Mouse (Mus musculus): Measurements from ENCODE around the gene Klrd1.
"Not testable (repeated sequence)": the region's sequence is repeated elsewhere in the genome, so short reads cannot be mapped to it uniquely, and the experiment has no call there.

Klrd1 gene

DNA sequence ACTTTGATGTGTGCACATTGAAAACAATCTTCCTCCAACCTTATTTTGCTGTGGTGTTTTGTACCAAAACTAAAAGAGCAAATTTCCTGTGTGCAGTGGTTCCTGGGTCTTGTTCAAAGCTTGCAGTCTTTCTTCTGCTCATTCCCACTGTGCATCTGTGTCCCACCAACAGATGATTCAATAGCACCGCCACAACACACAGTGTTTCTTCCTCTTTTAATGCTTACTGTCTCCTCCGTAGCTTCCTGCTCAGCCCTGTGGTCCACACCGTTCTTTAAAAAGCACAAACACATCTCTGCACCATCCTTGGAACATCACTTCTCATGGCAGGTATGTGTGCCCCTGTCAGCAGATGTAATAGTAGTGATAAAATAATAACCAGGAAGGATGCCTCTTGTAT lies at the start of gene Klrd1:
Gene Klrd1 (plus strand): TSS at position 275 of the 400 bp plus-strand sequence.
- no peak for DNase-seq (ENCODE audit: low spot score in 2 of 2)

DNA sequence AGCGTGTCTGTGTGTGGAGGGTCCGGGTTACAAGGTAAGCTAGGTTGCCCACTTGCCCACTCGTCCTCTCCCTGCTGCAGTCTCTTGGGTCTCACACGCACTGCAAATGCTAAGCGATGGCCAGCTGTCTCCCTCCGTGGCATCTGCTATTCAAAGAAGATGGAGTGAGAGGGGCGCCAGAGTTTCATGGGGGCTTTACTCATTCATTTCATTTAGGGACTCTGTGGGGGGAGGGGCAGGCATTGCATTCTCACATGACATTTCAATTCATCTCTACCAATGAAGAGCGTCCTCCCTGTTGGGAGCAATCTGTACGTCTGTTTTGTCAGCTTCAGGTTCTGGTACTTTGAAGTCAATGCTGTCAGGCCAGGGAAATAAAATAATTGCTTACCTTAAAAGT lies 49.7 kb upstream of the Klrd1 start:
- DNase-seq (ENCODE audit: low spot score in 2 of 2) = no peak

DNA sequence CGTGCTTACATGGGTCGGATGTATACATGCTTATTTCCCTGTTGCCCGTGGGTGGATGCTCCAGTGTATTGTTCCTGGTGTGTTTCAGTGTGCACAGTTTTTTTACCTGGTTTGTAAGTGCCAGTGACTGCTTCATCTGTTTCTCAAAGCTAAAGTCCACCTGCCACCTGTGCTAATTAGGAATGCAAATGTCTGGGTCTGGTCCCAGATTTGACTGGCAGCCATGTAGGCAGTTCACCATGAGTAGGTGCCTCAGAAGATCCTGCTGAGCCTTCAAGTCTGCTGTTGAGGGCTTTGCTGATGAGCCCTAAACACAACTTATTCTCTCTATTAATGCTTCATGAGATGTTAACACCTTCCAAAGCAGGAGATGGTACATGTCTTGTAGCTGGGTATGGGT lies 49.0 kb upstream of the Klrd1 start:
- DNase-seq (ENCODE audit: low spot score in 2 of 2) = no peak

DNA sequence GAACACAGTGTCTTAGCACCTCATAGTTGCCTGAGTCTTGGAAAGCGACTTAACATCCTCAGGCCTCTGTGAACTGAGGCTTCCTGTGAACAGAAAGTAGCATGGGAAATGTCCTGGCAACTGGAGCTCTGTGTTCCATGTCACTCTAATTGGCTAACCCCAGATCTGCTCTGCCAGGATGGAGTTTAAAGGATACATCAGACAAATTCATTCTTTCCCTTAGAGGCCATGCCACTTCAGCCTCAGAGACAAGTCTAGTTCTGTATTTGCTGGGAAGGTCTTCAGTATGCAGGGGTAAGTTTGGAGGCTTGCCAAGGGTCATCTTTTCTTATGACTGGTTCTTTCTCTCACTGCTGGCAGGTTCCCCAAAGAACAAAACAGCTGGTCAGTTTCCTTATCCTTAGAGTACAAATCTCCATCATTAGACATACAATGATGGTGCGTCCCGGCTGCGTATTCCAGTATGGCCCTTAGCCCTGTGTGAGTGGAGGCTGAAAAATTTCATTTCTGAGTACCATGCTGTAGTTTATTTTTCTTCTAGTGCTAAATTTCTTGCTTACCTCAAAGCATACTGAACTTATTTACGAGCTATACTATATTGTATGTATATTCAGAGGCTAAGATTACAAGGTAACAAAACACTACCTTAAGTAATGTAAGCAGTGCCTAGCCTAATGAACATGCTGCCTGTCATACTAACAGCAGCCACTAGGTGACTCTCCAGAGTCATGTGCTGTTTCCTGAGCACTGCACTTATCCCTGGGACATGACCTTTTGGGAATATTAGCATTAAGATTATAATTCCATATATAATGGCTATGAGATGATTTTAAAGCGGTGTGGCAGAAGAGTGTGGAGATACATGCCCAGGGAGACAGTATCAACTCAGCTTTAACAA lies 47.6 kb upstream of the Klrd1 start:
- peak; percentile 36 to 72 for DNase-seq (ENCODE audit: low spot score in 2 of 2)

DNA sequence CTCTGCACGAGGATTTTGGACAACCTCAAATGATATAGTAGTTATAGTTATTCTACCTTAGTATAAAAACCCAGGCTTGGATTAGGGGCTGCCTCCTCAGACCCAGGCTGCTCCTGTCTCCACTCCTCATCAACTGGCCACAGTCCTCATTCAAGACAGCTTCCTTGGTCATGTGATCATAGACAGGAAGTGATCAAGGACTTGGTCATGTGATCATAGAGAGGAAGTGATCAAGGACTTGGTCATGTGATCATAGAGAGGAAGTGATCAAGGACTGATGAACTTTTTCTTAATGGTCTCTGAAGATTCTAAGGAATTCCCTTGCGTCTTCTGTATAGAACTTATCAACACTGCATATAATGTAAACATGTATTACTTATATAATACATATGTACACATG lies 44.3 kb upstream of the Klrd1 start:
- DNase-seq (ENCODE audit: low spot score in 2 of 2) = no peak

DNA sequence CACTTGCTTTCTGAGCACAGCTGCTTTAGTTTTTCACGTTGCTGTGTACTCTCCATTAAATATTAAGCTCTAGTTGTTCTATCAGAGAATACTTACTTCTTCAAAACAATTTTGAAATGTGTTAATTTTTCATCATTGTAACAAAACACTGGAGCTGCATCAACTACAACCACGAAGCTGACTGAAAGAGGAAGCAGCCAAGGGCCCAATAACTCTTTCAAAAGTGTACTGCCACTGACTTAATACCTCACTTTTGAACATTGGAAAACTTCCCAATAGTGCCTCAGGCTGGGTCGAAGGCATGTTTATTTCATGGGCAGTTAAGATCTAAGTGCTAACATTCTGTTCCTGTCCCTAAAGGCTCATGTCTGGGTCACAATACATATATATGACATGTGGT lies 43.6 kb upstream of the Klrd1 start:
- no peak for DNase-seq (ENCODE audit: low spot score in 2 of 2)

DNA sequence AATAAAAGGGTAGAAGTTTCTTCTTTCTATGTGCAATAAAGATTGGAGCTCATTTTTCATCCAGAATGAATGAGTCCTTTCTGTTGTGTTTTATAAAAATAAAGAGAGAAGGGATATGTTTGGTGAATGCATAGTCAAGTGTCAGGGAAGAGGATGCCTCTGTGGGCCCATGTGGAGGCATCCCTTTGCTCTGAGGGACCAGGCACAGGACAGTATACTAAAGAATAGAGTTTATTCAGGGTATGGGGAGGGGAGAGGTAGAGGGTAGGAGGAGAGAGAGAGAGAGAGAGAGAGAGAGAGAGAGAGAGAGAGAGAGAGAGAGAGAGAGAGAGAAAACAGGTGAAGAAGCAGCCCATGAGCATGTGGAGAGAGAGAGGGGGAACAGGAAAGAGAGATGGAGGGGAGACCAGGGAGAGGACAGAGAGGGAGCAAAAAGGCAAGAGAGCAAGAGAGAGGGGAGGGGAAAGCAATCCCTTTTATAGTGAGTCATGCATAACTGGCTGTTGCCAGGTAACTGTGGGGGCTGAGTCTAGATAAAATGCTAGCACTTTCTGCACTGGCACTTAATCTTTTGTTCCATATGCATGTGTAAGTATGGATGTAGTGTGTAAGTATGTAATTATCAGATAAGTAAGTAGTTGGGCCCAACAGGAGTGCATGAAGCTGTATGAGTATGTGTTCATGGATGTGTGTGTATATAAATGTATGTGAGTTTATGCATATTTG lies 34.1 kb upstream of the Klrd1 start:
- DNase-seq (ENCODE audit: low spot score in 2 of 2) = no peak

DNA sequence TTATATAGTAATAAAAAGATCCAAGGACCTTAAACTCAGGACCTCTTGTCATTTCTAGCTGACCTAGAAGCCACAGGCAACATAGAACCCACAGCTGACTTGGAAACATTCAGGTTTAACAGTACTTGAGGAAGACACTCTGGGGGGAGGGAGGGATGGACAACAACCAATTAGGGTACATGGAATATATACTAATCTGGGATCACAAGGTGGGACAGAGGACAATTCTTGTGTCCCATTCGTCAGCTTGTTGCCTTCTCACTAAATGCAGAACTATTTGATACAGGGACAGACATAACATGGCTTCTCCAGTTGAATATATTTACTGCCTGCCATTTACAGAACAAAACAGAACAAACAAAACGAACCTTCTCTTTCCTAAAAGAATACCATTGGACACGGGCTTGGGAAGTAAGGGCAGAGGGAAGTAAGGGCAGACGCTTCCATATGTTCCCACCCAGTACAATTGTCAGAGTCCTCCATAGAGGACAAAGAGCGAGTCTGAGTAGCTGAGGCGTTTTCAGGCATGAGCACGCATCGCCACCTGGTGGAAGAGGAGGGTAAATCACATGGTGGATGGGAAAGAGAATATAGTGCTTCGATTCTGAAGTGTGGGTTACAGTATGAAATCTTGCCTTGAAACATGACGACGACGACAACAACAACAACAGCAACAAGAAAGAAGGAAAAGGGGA lies 32.5 kb upstream of the Klrd1 start:
- peak; percentile 42 to 74 for DNase-seq (ENCODE audit: low spot score in 2 of 2)

DNA sequence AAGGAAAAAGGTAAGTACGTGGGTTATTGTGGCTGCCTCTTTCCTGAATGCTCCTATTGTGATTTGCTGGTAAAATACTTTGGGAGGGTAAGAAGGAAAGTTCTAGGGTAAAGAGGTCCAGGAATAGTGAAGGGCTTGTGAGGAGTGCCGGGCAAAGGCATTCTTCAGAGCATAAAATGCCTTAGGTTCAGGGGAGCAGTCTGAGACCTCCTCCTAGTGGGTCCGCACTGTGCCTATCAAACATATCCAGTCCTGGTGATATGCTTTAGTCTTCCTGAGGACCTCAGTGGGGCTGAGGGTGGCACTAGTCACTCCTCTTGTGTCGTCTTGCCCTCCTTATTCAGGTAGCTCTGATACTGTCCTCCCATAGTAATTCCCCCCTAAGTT lies 31.9 kb upstream of the Klrd1 start:
- no peak for DNase-seq (ENCODE audit: low spot score in 2 of 2)

DNA sequence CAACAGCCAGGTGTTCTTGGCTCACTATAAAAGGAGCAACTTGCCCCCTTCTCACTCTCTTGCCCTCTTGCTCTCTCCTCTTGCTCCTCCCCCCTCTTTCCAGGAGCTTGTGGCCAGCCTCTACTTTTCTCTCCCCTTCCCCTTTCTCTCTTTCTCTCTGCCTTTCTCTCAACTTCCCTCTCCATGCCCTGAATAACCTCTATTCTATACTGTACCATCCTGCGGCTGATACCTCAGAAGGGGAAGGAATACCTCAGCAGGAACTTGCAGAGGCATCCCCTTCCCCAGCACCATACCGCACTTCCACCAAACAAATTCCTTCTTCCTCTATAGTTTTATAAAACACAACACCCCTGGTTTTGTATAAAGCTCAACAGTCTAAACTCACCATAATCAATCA lies 26.3 kb upstream of the Klrd1 start:
- no peak for DNase-seq (ENCODE audit: low spot score in 2 of 2)

DNA sequence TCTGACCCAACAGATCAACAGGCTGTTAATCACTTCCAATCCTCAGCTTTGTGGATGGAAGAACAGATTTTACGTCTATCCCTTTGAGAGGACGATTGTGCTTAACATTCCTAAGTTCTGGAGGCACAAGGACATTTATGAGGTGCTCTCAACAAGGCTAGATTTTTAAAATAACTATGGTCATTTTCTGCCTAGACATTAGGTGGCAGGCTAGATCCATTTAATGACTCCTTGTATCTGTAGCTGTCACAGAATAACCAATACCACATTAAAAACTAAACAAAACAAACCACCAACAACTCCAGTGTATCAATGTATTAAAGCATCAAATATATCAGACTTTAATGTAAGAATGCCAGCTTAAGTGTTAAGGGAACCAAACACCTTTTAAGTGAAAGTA lies 16.3 kb upstream of the Klrd1 start:
- no peak for DNase-seq (ENCODE audit: low spot score in 2 of 2)

DNA sequence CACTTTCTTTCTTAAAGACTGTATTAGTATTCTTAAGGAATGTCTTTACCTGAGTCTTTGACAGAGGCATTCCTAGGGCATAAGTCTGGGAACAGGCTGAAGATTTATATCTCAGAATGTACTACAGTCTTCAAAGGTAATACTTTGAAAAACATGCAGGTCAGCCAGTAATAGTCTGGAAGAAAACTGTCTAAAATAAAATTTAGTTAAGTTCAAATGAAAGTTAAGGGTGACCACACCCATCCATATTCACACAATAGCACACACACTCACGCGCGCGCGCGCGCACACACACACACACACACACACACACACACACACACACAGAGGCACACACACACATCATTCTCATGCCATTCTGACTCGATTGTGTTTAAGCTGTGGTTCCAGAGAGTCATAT lies 14.0 kb upstream of the Klrd1 start, which contains the start of gene Klre1:
Gene Klre1 (plus strand): TSS at position 301 of the 400 bp plus-strand sequence.
- DNase-seq (ENCODE audit: low spot score in 2 of 2) = no peak

DNA sequence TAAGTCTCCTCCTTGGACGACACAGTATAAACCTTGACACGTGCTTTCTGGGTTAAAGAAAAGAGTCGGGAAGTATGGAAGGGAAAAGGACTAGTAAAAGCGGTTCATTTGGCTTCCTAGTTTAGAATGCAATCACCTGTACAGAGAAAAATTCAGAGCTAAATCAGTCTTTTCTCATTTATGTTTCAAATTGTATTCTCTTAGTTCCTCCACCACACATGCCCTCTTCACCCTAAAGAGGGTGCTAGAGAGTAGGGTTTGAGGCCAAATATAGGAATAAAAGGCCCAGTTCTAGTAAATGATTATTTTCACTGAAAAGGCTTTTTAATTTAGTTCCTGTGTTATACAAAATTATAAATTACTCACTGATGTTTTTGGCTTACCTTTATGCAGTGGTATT lies 10.3 kb upstream of the Klrd1 start:
- no peak for DNase-seq (ENCODE audit: low spot score in 2 of 2)

DNA sequence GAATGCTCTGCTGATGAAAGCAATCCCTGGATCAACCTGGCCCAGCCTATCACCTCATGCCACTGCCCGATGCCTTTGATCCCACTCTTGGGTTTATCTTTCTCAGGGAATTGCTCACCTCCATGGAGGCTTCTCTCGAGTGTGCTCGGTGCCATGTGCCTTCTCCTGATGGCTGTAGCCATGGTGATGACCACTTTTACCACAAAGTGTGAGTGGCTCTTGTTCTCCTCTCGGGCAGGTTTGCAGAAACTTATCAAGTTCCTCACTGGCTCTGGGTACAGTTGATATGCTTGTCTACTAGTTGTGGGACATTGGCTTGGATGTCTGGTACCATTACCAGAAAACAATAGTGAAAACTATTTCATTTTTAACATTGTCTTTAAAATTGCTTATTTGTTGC lies 9.7 kb upstream of the Klrd1 start:
- DNase-seq (ENCODE audit: low spot score in 2 of 2) = no peak

DNA sequence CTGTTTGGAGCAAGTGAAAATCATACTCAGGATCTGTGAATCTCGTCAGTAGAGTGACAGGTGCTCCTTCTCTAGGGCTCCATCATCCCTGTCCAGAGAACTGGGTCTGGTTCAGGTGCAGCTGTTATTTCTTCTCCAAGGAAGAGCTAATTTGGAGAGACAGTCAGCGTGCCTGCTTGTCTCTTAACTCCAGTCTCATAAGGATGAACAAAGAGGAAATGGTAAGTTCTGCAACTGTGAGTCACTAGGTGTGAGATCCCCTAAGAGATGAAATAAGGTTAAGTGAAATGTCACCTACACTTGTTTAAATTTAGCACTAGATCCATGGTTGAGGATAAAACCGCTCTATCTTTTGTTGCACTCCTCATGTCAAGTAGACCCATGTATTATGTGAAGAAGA lies 8.6 kb upstream of the Klrd1 start:
- no peak for DNase-seq (ENCODE audit: low spot score in 2 of 2)

DNA sequence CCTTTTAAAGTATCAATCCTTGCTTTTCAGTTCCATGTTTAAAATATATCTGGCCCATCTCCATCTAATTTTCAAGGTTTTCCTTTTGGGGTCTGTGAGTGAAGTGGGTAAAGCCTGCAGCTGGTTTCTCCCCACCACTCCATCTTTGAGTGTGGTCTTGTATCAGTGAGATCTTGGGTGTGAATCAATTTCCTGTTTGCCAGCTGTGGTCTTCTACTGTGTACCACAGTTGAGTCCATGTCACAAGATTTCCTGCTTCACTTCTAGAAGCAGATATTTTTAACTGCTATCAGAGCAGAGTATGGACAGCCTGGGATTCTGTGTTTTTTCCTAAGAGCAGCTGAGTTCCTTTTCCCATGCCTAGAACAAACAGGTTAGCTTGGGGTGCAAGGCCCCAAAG lies 16.8 kb downstream of the Klrd1 start:
- DNase-seq (ENCODE audit: low spot score in 2 of 2) = no peak

DNA sequence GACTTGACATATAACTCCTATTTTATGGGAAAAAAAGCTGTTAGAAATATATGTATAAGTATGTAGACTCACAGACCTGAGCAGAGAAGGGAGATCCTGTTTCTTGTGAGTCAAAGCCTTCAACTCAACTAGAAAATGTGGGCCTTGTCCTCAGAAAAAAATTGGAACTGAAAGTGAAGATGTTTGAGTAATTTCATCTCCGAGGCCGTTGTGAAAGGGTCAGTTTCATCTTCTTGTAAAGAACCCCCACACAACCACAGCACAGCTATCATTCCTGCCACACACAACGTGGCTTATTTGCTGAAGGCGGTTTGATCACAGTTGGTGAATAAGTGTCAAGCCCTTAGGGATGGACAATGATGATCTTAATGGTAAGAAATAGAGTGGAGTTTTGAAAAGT lies 32.2 kb downstream of the Klrd1 start, which contains the start of gene Klrk1:
Gene Klrk1 (minus strand): TSS at position 130 of the 400 bp plus-strand sequence.
- DNase-seq (ENCODE audit: low spot score in 2 of 2) = no peak

DNA sequence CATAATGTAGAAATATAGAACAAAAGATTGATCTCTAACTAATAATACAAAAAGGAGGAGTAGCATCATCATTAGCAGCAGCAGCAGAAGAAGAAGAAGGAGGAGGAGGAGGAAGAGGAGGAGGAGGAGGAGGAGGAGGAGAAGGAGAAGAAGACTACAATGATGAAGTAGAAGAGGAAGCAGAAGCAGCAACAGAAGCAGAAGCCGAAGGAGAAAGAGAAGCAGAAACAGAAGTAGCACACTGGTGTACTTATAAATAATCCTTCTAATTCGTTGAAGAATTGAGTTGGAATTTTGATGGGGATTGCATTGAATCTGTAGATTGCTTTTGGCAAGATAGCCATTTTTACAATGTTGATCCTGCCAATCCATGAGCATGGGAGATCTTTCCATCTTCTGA lies 39.5 kb downstream of the Klrd1 start:
- not testable (repeated sequence) for DNase-seq (ENCODE audit: low spot score in 2 of 2)

DNA sequence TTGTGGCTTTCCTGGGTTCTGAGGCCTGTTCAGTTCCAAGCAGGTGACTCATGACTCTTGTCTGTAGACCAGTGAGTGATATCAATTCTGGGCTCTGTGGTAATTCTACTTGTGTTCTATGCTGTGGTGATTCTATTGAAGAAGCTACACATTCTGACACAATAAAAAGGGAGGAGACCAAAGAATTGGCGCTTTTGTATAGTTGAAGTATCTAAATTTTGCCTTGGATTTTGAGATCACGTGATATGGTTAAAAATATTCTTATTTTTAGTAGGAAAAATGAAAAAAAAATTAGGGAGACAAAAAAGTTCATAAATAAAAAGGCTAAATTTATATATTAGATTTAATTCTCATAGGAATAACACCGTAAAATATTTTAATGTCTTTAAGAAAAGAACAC lies 51.7 kb downstream of the Klrd1 start, which contains the start of gene Klrc3:
Gene Klrc3 (minus strand): TSS at position 101 of the 400 bp plus-strand sequence.
- DNase-seq (ENCODE audit: low spot score in 2 of 2) = not testable (repeated sequence)

DNA sequence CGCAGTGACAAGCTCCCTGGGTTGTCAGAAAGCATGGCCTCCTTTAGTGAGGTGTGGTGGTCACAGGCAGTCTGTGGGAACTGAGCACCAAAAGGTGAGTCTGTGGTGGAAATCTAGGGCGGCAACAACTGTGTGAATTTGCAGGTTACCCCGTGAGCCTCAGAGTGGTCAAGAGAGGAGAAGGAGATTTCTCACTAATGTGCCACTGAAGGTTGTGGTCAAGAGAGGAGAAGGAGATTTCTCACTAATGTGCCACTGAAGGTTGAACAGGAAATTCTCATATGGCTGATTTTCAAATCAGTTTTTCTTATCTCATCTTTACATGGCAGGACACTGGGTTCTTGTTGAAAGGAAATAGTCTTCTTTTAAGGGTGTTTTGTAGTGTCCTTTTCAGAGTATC lies 52.5 kb downstream of the Klrd1 start:
- not testable (repeated sequence) for DNase-seq (ENCODE audit: low spot score in 2 of 2)
